Mouse (Mus musculus) olfactory bulb, adult 2 months (tissue): Measurements from ENCODE around the gene Inha. TPM values are rescaled to one million over a fixed set of nuclear protein-coding genes. Genes with fewer than 3 reads are reported as not detected.
A peak's percentile ranks its signal among the peaks of the same experiment; 100 is the strongest.

ENCODE experiments used
- H3K27ac ChIP-seq: fragments of 200-500 bp; 2 replicates; pipeline ENCODE4 v1.5.1; 2012; ENCODE audit warnings: low read depth, low read length; ENCODE audit not compliant: insufficient read depth
- H3K4me1 ChIP-seq: fragments of 200-500 bp; 2 replicates; pipeline ENCODE4 v1.6.1; 2012; ENCODE audit warnings: low read length; ENCODE audit not compliant: control insufficient read depth, insufficient read depth
- H3K4me3 ChIP-seq: fragments of 200-500 bp; 2 replicates; pipeline ENCODE4 v1.5.1; 2012; ENCODE audit warnings: mild to moderate bottlenecking, low read depth, low read length, moderate library complexity; ENCODE audit not compliant: insufficient read depth
- CTCF ChIP-seq: fragments of 200-500 bp; IDR thresholded peaks from 2 replicates; pipeline ENCODE4 v1.5.1; 2012; ENCODE audit warnings: low read depth, mild to moderate bottlenecking, low read length, moderate library complexity; ENCODE audit not compliant: insufficient read depth
- POLR2A ChIP-seq: fragments of 200-500 bp; IDR thresholded peaks from 2 replicates; pipeline ENCODE4 v1.6.1; 2012; ENCODE audit warnings: mild to moderate bottlenecking, low read depth, low read length, moderate library complexity; ENCODE audit not compliant: insufficient read depth
- WGBS: fragments of 180-500 bp; shearing (Covaris S2); methylation state at CpG from one replicate; pipeline ENCODE4 v1.1.7; 2018; 5-methylcytosine and 5-hydroxymethylcytosine counted together
- polyA plus RNA-seq: library from polyadenylated mRNA; stranded (reverse); fragments of >200 nt; gene quantifications from 2 replicates; pipeline ENCODE4 v1.2.4, GENCODE M21; 2012; ENCODE audit warnings: low replicate concordance; ENCODE audit not compliant: missing spikeins, insufficient read depth, insufficient read length

Gene Inha
- polyA plus RNA-seq, 1 experiment, result not detected

DNA sequence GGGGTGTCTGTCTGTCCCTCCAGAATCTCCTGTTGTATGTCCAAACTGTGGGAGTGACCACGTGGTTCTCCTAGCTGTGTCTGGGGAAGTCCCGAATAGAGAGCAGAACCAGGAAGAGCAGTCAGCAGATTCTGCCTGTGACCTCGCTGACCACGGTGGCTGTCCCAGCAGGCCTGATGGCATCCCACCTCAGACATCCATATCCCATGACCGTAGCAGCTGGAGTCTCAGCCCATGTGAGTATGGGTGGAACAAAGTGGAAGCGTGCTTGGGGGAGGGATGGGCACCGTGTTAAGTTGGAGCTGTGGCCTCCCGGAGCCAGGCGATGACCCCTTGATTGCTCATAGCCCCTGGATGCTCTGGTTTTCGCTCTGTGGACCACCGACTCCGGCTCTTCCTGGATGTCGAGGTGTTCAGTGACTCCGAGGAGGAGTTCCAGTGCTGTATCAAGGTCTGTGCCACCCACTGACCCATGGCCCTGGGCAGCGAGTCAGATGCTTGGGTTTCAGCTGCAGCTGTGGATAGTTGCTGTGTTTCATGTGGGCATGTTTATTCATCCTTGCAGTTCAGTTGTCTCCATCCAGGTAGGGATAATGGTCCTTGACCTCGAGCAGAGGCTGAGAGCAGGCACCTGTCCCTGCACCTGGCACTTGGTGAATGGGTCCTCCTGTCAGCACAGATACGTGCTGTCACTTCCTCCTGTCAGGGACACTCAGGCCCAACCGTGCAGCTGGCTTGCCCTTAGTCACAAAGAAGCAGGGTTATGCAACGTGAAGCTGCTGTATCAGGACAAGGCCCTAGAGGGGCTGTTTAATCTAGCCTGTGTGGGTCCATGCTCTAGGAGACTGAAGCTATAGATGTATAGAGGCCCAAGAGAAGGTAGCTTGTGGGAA lies 25.6 kb downstream of the Inha start:
- WGBS, result 89% methylated on average over 19 of the region's 19 CpGs

DNA sequence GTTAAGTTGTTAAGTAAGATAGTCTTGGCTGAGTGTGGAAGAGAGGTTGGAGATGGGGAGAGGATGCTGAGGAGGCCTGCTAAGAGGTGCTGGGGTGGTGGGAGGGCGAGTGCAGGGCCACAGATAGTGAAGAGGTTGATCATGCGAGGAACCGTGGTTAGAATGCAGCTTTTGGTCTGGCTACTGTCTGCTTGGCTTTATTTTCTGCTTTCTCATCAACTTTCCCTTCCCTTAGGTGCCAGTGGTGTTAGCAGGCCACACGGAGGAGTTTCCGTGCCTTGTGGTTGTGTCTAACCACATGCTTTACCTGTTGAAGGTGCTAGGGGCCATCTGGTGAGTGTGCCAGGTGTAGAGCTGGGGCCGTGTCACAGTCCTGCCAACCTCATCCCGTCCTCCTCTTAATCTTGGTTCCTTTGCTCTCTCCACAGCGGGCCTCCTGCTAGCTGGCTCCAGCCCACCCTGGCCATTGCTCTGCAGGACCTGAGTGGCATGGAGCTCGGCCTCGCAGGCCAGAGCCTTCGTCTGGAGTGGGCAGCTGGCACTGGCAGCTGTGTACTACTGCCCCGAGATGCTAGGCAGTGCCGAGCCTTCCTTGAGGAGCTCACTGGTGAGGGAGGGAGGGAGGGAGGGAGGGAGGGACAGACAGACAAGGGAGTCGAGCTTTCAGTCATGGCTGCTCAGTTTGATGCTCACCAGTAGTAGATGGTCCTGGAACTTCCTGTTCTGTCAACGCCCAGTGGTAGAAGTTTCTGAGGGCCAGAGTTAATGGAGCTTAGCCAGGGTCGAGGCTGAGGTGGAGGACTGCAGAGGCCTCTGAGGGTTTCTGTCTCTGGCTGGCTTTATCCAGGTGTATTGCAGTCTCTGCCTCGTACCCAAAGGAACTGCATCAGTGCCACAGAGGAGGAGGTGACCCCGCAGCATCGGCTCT lies 26.7 kb downstream of the Inha start:
- TF ChIP-seq POLR2A, result no peak
- no peak for TF ChIP-seq CTCF
- no peaks in the 10 kb centered on the region for H3K4me1 ChIP-seq
- H3K4me3 ChIP-seq, result no peak overlapping the region
- no peak overlapping the region for H3K27ac ChIP-seq
- WGBS, result 86% methylated on average over 19 of the region's 19 CpGs

More for the DNA sequence above, 25.6 kb downstream of the Inha start:
- H3K27ac ChIP-seq, result no peak overlapping the region
- TF ChIP-seq POLR2A (no peak), CTCF (no peak)
- H3K4me3 ChIP-seq, result no peak overlapping the region
- no peaks in the 10 kb centered on the region for H3K4me1 ChIP-seq

DNA sequence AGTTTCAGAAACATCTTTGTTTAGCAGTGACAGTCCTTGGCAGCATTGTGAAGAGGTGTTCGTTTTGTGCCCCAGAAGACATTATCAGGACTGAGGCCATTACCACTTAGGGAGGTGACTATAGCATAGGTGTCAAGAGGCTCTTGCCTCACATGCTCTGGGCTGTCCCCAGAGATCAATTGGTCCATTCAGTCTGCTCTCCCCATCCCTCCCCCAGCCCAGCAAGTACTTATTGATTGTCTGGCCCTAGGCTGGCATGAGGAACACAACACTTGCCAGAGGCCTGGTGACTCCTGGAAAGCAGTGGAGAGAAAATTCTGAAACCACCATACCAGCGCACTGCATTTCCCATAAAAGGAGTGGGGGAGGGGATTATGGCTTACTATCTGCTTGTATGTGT lies 30.7 kb downstream of the Inha start:
- no peak overlapping the region for H3K4me3 ChIP-seq
- H3K4me1 ChIP-seq, result no peaks in the 10 kb centered on the region
- 79% methylated on average over 2 of the region's 2 CpGs for WGBS
- H3K27ac ChIP-seq, result no peak overlapping the region
- TF ChIP-seq CTCF (no peak), POLR2A (no peak)

DNA sequence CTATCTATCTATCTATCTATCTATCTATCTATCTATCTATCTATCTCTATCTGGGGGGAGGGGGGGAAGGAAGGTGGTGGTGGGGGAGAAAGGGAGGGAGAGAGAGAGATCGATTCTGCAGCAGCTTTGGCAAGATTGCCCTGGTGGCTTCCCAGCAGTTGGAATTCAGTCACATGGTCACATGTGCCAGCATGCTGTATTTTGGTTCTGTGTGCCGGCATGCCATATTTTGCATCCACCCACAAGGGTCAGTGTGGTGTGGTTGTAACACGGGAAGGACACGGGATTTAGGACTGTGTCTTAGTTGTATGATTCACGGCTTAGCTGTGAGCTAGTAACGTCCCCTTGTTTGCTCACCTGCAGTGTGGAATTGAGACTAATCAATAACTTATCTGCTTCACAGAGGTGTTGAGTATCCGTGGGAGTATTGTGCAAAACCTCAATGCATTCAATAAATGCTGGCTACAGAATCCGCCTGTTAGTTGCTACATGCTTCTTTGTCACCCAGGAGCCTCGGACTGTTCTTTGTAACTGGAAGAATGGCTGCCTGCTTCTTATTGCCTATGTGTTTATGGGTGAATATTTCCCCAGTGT lies 31.8 kb downstream of the Inha start:
- no peak for TF ChIP-seq CTCF
- no peak for TF ChIP-seq POLR2A
- H3K4me1 ChIP-seq, result no peaks in the 10 kb centered on the region
- H3K27ac ChIP-seq, result no peak overlapping the region
- 72% methylated on average over 9 of the region's 9 CpGs for WGBS
- no peak overlapping the region for H3K4me3 ChIP-seq

DNA sequence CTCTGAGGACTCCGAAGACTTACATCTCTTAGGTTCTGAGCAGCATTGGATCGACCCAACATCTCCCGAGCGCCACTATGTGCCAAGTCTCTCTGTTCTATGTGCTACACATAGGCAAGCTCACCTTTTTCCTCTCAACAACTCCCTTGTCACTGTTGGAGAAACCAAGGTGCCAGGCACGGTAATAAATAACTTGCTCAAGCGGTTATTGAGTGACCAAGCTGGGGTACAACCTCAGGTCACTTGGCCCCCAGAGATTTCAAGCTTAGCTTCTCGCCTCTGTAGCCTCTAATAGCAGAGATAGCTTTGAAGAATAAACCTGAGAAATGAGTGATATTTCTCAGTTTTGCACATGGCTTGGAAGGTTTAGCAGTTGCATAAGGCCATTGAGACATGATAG lies 34.6 kb downstream of the Inha start:
- Histone ChIP-seq H3K4me1 (peaks cover 9% of the 10 kb centered on the region), H3K4me3 (no peak overlapping the region), H3K27ac (no peak overlapping the region)
- WGBS, result 93% methylated on average over 7 of the region's 7 CpGs
- TF ChIP-seq CTCF, result no peak
- no peak for TF ChIP-seq POLR2A

DNA sequence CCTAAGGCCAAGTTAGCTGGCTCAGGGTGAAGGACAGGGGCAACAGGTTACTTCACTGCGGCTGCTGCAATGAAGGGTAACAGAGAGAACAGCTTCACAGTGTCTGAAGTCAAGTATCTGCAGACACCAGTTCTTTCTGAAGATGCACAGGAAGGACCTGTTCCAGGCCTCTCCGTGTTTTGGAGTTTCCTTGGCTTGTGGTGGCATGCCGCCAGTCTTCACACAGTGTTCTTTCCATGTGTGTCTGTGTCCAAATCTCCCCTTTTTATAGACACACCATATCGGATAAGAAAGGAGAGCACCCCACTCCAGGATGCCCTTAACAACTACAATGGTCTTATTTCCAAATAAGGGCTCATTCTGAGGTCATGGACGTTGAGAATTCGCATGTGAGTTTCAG lies 37.5 kb downstream of the Inha start:
- Histone ChIP-seq H3K4me1 (peaks cover 35% of the 10 kb centered on the region), H3K4me3 (no peak overlapping the region), H3K27ac (no peak overlapping the region)
- 86% methylated on average over 6 of the region's 6 CpGs for WGBS
- TF ChIP-seq POLR2A, result no peak
- no peak for TF ChIP-seq CTCF

DNA sequence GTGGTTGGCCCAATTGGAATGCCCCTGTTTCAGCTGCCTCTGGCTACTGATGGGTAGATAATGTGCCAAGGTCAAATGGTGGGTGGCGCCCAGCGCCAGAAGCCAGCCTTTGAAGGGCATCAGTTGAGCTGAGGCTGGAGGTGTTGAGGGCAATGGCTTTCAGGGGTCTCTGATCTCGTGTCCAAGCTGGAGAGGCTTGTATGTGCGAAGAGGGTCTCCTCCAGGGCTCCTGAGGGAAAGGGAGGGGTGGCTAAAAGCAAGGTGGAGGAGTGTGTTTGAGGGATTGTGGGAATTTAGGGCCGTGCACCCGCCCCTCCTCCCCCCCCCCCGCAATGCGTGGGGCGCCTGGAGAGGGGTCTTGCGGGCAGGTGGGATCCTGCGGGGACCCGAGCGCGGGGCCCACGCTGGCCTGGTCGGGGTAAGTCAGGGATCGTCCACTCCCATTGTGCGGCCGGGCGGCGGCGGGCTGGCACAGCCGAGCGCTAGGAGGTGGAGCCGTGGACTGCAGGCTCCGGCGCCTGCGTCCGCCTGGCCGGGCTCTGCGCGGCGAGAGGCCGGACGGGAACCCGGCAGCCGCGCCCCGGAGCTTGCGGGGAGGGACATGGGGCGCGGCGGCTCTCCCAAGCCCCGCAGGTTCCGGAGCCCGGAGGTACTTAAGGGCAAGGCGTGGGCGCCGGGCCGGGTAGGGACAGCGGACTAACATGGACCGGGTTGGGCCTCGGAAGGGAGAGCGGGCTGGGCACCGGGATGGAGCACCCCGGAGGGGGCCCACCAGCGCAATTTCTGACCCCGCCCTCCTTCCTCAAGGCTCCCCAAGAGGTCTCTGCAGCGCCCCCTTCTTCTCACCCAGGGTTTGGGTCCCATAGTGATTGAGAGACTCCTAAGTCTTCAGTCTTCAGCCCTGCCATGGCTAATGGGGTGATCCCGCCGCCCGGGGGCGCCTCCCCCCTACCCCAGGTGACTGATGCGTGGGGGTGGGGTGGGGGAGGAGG lies 39.4 kb downstream of the Inha start, which contains the start of gene Slc4a3:
Slc4a3 (plus strand) TSS at position 302 of the 992 bp plus-strand sequence.
- H3K4me3 ChIP-seq, result peak within 1 kb of the TSS; percentile 97
- TF ChIP-seq CTCF, result no peak
- TF ChIP-seq POLR2A, result peak; percentile 51; the same call in 1 of the 2 replicates
- under 1% methylated on average over 58 of the region's 64 CpGs for WGBS
- H3K27ac ChIP-seq, result peak within 1 kb of the TSS; percentile 96
- peaks cover 47% of the 10 kb centered on the region for H3K4me1 ChIP-seq
